Mouse (Mus musculus) urinary bladder, adult 18-20 months (tissue): ENCODE measurements around the gene Pnrc2.

Source experiments
- DNase-seq, 2 experiments: peaks; one replicate each; pipeline ENCODE4 v3.0.0; 2022; ENCODE audit warnings: low spot score in 2 of 2, mixed read lengths in 2 of 2

Gene Pnrc2

GRCm38 (mm10) chr4:135870227-135871023 lies 3.2 kb downstream of the Pnrc2 start:
- DNase-seq, result no peak

DNA sequence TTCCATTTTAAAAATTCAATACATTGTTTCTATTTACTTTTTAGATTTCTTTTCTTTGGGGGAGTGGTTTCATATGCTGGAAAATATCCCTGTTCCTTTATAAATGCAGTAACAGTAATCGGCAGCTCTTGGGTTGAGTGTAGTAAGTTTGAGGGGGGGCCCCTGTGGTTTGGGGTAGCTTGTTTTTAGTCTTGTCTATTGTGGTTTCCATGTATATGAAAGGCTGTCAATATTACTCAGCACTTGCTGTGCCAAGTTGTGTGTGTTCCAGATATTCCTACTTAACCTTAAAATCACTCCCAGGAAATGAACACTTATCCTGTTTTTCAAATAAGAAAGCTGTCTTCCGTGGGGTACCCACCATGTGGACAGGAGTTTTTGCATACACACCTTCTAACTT lies 4.7 kb downstream of the Pnrc2 start:
- no peak for DNase-seq

DNA sequence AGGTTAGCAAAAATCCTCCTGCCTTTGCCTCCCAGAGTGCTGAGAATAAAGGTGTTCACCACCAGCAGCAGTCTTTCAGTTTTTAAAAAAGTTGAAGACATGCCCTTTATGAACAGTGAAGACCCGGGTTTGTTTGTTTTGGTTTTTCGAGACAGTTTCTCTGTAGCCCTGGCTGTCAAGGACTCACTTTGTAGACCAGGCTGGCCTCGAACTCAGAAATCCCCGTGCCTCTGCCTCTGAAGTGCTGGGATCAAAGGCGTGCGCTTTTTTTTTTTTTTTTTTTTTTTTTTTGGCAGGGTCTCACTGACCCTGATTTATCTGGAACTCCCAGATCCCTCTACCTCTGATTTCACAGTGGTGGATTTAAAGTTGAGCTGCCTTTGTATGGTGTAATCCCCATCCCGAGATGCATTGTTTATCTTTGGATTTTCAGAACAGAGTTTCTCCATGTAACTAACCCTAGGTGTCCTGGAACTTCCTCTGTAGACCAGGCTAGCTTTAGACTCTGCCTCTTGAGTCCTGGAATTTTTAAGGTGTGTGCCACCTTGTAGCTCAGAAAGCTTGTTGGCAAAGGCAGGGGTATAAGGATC lies 16.0 kb downstream of the Pnrc2 start:
- DNase-seq, result no peak

DNA sequence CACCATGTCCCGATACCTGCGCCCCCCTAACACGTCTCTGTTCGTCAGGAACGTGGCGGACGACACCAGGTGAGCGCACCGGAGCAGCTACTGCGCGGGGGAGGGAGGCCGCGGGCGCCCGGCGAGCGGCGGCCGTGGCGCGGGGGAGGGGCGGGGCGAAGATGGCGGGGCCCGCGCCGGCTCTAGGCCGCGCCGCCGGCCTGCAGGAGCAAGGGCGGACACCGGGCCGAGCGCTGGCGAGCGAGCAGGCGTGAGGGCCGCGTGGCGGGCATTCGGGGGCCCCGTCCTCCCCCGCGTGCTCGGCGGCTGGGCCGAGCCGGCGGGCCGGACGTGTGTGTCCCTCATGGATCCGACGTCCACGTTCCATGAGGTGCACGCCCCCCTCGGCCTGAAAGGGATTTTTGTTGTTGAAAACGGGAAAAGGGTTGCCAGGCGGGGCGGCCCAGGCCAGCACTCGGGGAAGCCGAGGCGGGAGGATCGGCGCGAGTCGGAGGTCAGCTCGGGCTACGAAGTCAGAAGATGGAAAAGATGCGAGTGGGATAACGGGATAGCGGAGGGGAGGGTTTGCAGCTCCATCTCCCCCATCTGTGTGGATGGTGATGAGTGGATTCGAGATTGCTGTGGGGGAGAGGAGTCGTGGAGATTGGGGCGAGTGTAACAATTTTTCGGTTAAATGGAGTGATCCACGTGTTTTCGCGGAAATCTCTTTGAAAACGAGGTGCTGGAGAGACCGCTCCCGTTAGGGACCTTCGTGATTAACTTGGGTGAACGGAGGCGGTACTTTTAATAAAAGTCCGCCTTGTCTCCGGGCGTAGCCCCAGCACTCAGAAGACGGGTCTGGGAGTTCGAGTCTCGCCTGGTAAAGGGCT lies 17.2 kb downstream of the Pnrc2 start:
- DNase-seq, result peak; percentile 37 to 59

DNA sequence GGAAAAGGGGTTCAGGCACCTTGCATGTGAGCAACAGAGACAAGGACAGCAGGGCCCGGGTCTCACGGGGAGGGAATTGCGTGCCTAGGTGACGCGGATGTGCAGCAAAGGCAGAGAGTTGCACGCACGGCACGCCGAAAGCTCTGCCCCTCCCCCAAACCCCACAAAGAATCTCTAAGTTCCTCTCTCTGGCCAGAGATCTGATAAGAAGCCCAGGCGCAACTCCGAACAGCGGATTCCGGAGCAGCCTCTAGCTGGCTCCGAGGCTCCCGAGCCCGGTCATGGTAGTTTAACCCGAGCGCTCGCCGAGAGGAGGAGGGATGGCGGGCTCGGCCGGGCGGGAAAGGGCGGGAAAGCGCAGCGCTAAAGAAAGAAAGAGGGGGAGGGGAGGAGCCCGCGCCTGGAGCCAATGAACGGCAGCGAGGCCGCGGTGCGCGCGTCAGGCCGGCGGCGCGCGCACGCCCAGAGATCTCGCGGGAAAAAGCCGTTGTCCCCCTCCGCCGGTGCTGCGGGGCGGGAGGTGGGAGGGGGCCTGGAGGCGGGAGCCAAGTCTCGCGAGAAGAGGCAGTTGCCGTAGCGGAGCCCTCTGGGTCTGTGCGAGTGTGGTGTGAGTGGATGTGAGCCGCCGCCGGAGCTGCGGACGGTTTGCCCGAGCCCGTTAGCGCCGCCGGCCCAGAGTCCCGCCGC lies 18.0 kb downstream of the Pnrc2 start, which contains the start of gene Srsf10:
Srsf10 (plus strand) TSS at position 212 of the 687 bp plus-strand sequence.
- DNase-seq, result peak; percentile 87 to 94

GRCm38 (mm10) chr4:135855080-135855479 lies 18.6 kb downstream of the Pnrc2 start:
- no peak for DNase-seq

GRCm38 (mm10) chr4:135854630-135855029 lies 19.0 kb downstream of the Pnrc2 start:
- no peak for DNase-seq

DNA sequence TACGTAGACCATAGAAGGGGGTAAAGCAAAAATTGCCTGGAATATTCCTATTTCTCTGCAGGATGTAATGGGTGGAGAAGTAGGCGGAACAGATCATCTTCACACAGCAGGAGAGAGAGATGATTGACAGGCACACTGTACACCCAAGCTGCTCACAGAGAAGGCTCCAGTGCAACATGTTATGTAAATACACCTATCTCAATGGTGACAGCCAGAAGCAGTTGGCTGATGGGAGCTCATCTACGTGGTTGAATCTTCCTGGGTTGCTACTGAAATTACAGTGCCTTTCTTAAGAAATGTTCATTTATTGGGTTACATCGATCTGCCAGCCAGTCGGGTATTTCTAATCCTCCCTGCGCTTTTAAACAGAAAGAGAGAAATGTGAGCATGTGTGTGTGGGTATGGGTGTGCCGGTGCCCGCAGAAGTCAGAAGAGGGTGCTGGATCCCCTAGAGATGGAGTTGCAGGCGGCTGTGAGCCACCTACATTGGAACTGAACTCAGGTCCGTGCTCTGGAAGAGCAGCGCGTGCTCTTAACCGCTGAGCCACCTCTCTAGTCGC lies 19.6 kb downstream of the Pnrc2 start:
- DNase-seq, result no peak

DNA sequence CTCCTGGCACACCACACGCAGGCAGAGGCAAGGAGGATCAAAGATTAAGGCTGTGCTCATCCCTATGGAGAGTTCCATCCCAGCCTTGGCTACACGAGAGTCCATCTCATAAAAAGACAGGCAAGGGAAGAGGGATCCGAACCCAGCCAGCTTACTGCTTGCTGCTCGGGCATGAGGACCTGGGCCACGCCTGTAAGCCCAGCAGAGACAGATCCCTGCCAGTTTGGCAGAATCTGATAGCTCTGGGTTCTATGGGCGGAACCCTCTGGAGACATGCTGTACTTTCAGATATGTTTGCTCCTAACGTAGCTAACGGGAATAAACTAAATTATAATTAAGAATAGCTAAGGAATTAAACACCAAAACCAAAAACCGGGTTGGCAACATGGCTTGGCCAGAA lies 21.7 kb downstream of the Pnrc2 start:
- DNase-seq, result no peak

DNA sequence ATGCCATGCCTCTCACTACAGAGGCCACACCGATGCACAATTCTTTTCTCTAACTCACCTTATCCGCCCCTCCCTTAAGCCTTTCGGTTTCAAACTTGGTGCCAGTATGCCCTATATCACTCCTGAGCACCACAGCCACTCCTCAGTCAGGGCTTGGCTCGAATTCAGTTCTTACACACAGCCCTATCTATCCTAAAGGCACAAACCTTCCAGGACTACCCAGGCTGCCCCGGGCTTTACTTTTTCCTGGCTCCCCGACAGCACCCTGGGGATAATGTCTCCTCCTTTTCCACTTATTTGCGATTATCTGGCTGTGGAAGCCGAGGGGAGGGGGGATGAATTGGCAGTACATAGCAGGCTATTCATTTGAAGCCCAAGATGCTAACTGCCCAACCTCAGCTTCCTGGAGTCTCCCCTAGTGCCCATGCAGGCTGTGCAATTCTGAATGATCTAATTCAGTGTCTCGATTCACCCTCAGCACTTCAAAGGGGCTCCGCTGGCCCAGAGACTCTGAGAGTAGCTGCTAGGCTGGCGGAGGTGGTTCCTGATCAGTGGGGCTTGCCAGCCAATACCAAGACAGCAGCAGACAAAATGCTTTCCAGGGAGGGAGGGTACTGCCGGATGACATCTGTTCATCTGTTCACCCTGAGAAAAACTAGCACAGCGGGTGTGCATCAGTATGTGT lies 23.1 kb downstream of the Pnrc2 start:
- DNase-seq, result no peak

- DNase-seq, result no peak
Observed at GRCm38 (mm10) chr4:135847581-135847980, 26.1 kb downstream of the Pnrc2 start.

GRCm38 (mm10) chr4:135844400-135844799 lies 29.2 kb downstream of the Pnrc2 start:
- DNase-seq, result no peak

GRCm38 (mm10) chr4:135839293-135840011 lies 34.2 kb downstream of the Pnrc2 start:
- no peak for DNase-seq

GRCm38 (mm10) chr4:135838925-135839292 lies 34.7 kb downstream of the Pnrc2 start:
- DNase-seq, result no peak

DNA sequence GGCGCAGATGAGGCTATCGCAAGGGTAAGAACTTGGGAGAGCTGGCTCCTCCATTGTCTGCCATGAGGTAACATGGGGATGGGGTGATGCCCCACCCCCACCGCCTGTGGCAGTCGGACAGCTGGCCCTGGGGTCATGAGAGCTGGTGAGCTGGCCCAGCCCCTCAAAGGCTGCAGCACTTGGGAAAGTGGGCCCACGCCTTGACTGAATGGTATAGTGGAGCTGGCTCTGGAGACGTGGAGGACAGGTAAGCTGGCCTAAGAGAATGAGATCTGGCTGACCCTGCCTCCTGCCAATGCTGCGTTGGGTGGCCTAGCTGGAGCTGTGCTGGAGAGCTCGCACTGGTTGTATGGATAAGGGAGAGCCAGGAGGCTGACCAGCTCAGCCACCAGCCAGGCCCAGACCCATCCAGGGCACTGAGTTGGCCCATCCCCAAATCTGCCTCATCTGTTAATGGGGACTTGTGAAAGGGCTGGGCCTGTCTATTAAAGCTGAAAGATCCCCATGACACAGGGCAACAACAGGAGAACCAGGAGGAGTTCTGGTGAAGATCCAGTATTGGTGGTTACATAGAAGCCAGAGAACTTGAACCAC lies 39.4 kb downstream of the Pnrc2 start:
- no peak for DNase-seq

DNA sequence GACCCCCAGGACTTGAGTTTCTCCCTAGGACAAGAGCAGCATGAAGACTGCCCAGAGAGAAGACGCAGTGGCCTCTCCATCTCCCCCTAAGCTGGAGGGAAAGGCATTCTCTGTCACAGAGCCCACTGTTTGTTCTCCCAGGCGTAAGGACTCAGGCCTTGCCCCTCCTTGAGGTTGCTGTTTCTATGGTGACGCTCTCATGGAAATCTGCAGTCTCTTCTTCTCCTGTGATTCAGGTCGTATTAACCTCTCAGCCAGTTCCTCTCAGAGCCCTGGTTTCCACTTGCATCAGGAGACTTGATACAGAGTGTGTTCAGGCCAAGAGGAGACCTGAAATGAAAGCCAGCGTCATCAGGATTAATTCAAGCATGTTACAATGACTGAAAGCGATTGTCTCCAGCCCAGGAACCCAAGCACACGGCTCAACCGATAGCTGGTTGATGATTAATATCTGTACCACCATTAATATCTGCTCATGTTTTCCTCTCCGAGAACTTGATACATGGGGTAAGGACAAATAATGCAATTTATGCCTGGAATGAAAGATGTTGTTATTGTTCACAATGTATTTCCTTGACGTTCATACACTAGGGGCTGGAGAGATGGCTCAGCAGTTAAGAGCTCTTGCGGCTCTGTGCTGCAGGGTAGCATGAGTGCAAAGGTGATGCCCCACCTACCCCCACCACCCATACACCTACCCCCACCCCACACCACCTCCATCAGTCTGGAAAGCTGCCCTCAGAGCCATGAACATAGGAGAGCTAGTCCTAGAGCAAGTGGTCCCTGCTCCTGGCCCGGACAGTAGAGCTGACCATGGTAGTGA lies 40.1 kb downstream of the Pnrc2 start:
- no peak for DNase-seq

GRCm38 (mm10) chr4:135832070-135832469 lies 41.6 kb downstream of the Pnrc2 start:
- DNase-seq, result peak in 1 of 2 experiments; percentile 4

- DNase-seq, result peak; percentile 3 to 17
Observed at GRCm38 (mm10) chr4:135828491-135828890, 45.2 kb downstream of the Pnrc2 start.

DNA sequence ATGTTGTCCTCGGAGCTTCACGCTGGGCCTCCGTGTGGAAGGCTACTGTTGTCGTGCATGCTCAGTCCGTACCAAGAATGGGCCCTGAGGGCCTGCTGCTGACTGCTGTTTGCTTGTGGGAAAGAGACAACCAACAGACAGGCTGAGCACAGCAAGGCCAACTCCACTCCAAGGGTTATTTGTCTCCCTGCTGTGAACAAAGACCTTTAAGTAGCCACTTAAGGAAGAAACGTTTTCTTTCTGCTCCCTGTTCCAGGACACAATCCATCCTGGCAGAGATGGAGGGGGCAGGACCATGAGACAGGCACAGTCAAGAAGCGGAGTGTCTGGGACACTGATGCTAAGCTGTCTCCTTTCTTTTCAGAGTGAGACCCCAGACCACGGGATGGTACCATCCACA lies 49.4 kb downstream of the Pnrc2 start:
- DNase-seq, result no peak
